Mouse (Mus musculus): ENCODE results near the gene Rnf216. TPM values are rescaled to one million over a fixed set of nuclear protein-coding genes. Genes with fewer than 3 reads are reported as not detected.
A peak's percentile ranks its signal among the peaks of the same experiment; 100 is the strongest.

Gene Rnf216
- total and polyA plus RNA-seq, 2 experiments from 2014 or later = 29.3 to 41.0 TPM

- Histone ChIP-seq H3K27me3 (ENCODE audit: insufficient read depth, low read length) (no peaks in the 10 kb centered on the region), H3K9ac (no peak overlapping the region), H3K9me3 (ENCODE audit: low read length) (0 out of 2 replicates have a peak, but pooled peaks cover 3% of the 10 kb centered on the region), H3K36me3 (ENCODE audit: insufficient read depth) (no peaks in the 10 kb centered on the region), H3K4me1 (ENCODE audit: insufficient read depth) (peaks cover 8% of the 10 kb centered on the region; the same call in 1 of the 2 replicates), H3K4me2 (ENCODE audit: low read depth) (no peak overlapping the region), H3K4me3 (ENCODE audit: low read depth, low read length) (no peak overlapping the region), H3K27ac (ENCODE audit: low read depth, low read length) (no peak overlapping the region)
- ATAC-seq = no peak
- DNase-seq = no peak
- no peak for TF ChIP-seq CTCF (IDR thresholded peaks at IDR 0.05; ENCODE audit: low read depth)
- 78% methylated on average over 4 of the region's 4 CpGs for WGBS
Observed at GRCm38 (mm10) chr5:143126908-143127307, 14.1 kb upstream of the Rnf216 start.

GRCm38 (mm10) chr5:143126089-143126488 lies 13.3 kb upstream of the Rnf216 start:
- H3K4me1 ChIP-seq (ENCODE audit: insufficient read depth) = peaks cover 8% of the 10 kb centered on the region; the same call in 1 of the 2 replicates
- H3K4me3 ChIP-seq (ENCODE audit: low read depth, low read length) = no peak overlapping the region
- no peaks in the 10 kb centered on the region for H3K36me3 ChIP-seq (ENCODE audit: insufficient read depth)
- no peaks in the 10 kb centered on the region for H3K27me3 ChIP-seq (ENCODE audit: insufficient read depth, low read length)
- DNase-seq = no peak
- peak overlapping the region; percentile 66; the same call in 1 of the 2 replicates for H3K27ac ChIP-seq (ENCODE audit: low read depth, low read length)
- no peak for TF ChIP-seq CTCF (IDR thresholded peaks at IDR 0.05; ENCODE audit: low read depth)
- 0 out of 2 replicates have a peak, but pooled peaks cover 3% of the 10 kb centered on the region for H3K9me3 ChIP-seq (ENCODE audit: low read length)
- ATAC-seq = no peak
- no peak overlapping the region for H3K9ac ChIP-seq
- H3K4me2 ChIP-seq (ENCODE audit: low read depth) = no peak overlapping the region
- WGBS = 84% methylated on average over 9 of the region's 9 CpGs

- Histone ChIP-seq H3K4me2 (ENCODE audit: low read depth) (no peak overlapping the region), H3K9ac (no peak overlapping the region), H3K27ac (ENCODE audit: low read depth, low read length) (peak overlapping the region; percentile 66), H3K4me1 (ENCODE audit: insufficient read depth) (peaks cover 8% of the 10 kb centered on the region; the same call in 1 of the 2 replicates), H3K9me3 (ENCODE audit: low read length) (0 out of 2 replicates have a peak, but pooled peaks cover 3% of the 10 kb centered on the region), H3K36me3 (ENCODE audit: insufficient read depth) (no peaks in the 10 kb centered on the region), H3K4me3 (ENCODE audit: low read depth, low read length) (no peak overlapping the region), H3K27me3 (ENCODE audit: insufficient read depth, low read length) (no peaks in the 10 kb centered on the region)
- WGBS = 19% methylated on average over 7 of the region's 7 CpGs
- TF ChIP-seq CTCF (IDR thresholded peaks at IDR 0.05; ENCODE audit: low read depth) = no peak
- ATAC-seq = peak; percentile 94
- peak; percentile 76 for DNase-seq
Observed at GRCm38 (mm10) chr5:143125601-143126000, 12.8 kb upstream of the Rnf216 start.

GRCm38 (mm10) chr5:143124805-143125378 lies 12.1 kb upstream of the Rnf216 start:
- H3K9me3 ChIP-seq (ENCODE audit: low read length) = 0 out of 2 replicates have a peak, but pooled peaks cover 3% of the 10 kb centered on the region
- peak overlapping the region; percentile 66; the same call in 1 of the 2 replicates for H3K27ac ChIP-seq (ENCODE audit: low read depth, low read length)
- 77% methylated on average over 4 of the region's 4 CpGs for WGBS

GRCm38 (mm10) chr5:143122673-143123072 lies 9.9 kb upstream of the Rnf216 start:
- H3K4me1 ChIP-seq (ENCODE audit: insufficient read depth) = peaks cover 8% of the 10 kb centered on the region; the same call in 1 of the 2 replicates
- 20% methylated on average over 1 of the region's 1 CpGs for WGBS

More at GRCm38 (mm10) chr5:143124805-143125378, 12.1 kb upstream of the Rnf216 start:
- Histone ChIP-seq H3K9ac (no peak overlapping the region), H3K36me3 (ENCODE audit: insufficient read depth) (no peaks in the 10 kb centered on the region), H3K27me3 (ENCODE audit: insufficient read depth, low read length) (no peaks in the 10 kb centered on the region), H3K4me3 (ENCODE audit: low read depth, low read length) (no peak overlapping the region), H3K4me1 (ENCODE audit: insufficient read depth) (peaks cover 8% of the 10 kb centered on the region; the same call in 1 of the 2 replicates), H3K4me2 (ENCODE audit: low read depth) (no peak overlapping the region)
- no peak for TF ChIP-seq CTCF (IDR thresholded peaks at IDR 0.05; ENCODE audit: low read depth)
- ATAC-seq (no peak), DNase-seq (no peak)

GRCm38 (mm10) chr5:143122125-143122524 lies 9.3 kb upstream of the Rnf216 start:
- TF ChIP-seq CTCF (IDR thresholded peaks at IDR 0.05; ENCODE audit: low read depth) = no peak

More at GRCm38 (mm10) chr5:143122673-143123072, 9.9 kb upstream of the Rnf216 start:
- DNase-seq = no peak
- no peak overlapping the region for H3K9ac ChIP-seq
- H3K4me2 ChIP-seq (ENCODE audit: low read depth) = no peak overlapping the region
- no peak for ATAC-seq
- H3K27ac ChIP-seq (ENCODE audit: low read depth, low read length) = no peak overlapping the region
- no peak overlapping the region for H3K4me3 ChIP-seq (ENCODE audit: low read depth, low read length)
- H3K9me3 ChIP-seq (ENCODE audit: low read length) = no peaks in the 10 kb centered on the region
- no peaks in the 10 kb centered on the region for H3K36me3 ChIP-seq (ENCODE audit: insufficient read depth)
- H3K27me3 ChIP-seq (ENCODE audit: insufficient read depth, low read length) = no peaks in the 10 kb centered on the region
- TF ChIP-seq CTCF (IDR thresholded peaks at IDR 0.05; ENCODE audit: low read depth) = no peak

GRCm38 (mm10) chr5:143106842-143107241 lies 6.0 kb downstream of the Rnf216 start:
- no peaks in the 10 kb centered on the region for H3K27me3 ChIP-seq (ENCODE audit: insufficient read depth, low read length)
- WGBS = 92% methylated on average over 3 of the region's 3 CpGs
- no peak for DNase-seq
- no peaks in the 10 kb centered on the region for H3K9me3 ChIP-seq (ENCODE audit: low read length)
- 0 out of 2 replicates have a peak, but pooled peaks cover 4% of the 10 kb centered on the region for H3K36me3 ChIP-seq (ENCODE audit: insufficient read depth)
- no peak overlapping the region for H3K27ac ChIP-seq (ENCODE audit: low read depth, low read length)
- no peak overlapping the region for H3K4me3 ChIP-seq (ENCODE audit: low read depth, low read length)
- no peak for ATAC-seq
- no peak overlapping the region for H3K4me2 ChIP-seq (ENCODE audit: low read depth)
- no peak for TF ChIP-seq CTCF (IDR thresholded peaks at IDR 0.05; ENCODE audit: low read depth)
- no peak overlapping the region for H3K9ac ChIP-seq
- no peaks in the 10 kb centered on the region for H3K4me1 ChIP-seq (ENCODE audit: insufficient read depth)

More at GRCm38 (mm10) chr5:143122125-143122524, 9.3 kb upstream of the Rnf216 start:
- no peak for ATAC-seq
- Histone ChIP-seq H3K9me3 (ENCODE audit: low read length) (no peaks in the 10 kb centered on the region), H3K4me3 (ENCODE audit: low read depth, low read length) (no peak overlapping the region), H3K9ac (no peak overlapping the region), H3K27ac (ENCODE audit: low read depth, low read length) (no peak overlapping the region), H3K36me3 (ENCODE audit: insufficient read depth) (no peaks in the 10 kb centered on the region), H3K27me3 (ENCODE audit: insufficient read depth, low read length) (no peaks in the 10 kb centered on the region), H3K4me1 (ENCODE audit: insufficient read depth) (peaks cover 8% of the 10 kb centered on the region; the same call in 1 of the 2 replicates), H3K4me2 (ENCODE audit: low read depth) (no peak overlapping the region)
- WGBS = 79% methylated on average over 8 of the region's 8 CpGs
- DNase-seq = no peak
